Mouse (Mus musculus) ovary, adult 2 months (tissue): ENCODE data around the gene Clic5. TPM values are rescaled to one million over a fixed set of nuclear protein-coding genes. Genes with fewer than 3 reads are reported as not detected.

Experiments
- polyA plus RNA-seq: library from polyadenylated mRNA; depleted of rRNA; stranded (reverse); fragments of >200 nt; gene quantifications from 2 replicates; pipeline ENCODE4 v1.2.3, GENCODE M21; 2012; rRNA removed

Gene Clic5
- polyA plus RNA-seq: 1.1 and 1.7 TPM in 2 replicates

DNA sequence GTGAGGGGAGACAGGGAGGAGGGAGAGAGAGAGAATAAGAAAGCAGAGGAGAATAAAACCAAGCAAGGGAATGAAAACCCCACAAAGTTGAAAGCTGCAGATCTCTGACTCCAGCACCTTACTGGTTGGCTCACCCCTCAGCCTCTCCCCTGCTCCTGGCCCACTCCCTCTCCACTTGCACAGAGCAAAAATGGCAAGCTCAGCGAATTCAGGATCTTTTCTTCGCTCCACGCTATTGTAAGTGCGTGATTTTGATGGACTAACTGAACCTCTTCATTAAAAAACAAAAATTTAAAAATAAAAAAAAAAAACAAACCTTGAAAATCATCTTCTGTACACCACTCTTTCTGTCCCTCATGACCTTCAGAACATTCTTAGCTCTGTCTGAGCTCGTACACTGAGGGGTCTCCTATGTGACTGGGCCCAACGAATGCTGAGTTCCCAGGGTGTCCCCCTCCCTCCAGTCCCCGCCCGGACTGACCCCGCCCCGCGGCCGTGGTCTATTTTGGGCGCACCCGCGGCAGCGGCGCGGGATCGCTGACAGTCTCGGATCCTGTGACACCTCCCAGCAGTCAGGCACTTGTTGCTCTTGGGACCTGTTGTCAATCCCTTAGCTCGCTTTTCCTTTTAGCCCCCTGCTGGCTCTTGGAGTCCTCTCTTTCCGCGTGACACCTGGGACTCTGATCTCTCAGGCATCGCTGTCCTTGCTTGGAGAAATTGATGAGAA is at the start of gene Clic5:
Gene Clic5, plus strand, starts transcription at position 543 of the 727 bp plus-strand sequence.

Other genes with a start within 250 kb of the Clic5 start
- gene Enpp5, start 109.8 kb upstream of the Clic5 start, polyA plus RNA-seq: 9.8 and 13.2 TPM in 2 replicates
- gene Enpp4, start 82.8 kb upstream of the Clic5 start, polyA plus RNA-seq: 3.0 and 3.9 TPM in 2 replicates